Mouse (Mus musculus): Measurements from ENCODE around the gene Tbc1d10b.
A peak's percentile ranks its signal among the peaks of the same experiment; 100 is the strongest.
"Not testable (repeated sequence)": the region's sequence is repeated elsewhere in the genome, so short reads cannot be mapped to it uniquely, and the experiment has no call there.

Tbc1d10b gene

DNA sequence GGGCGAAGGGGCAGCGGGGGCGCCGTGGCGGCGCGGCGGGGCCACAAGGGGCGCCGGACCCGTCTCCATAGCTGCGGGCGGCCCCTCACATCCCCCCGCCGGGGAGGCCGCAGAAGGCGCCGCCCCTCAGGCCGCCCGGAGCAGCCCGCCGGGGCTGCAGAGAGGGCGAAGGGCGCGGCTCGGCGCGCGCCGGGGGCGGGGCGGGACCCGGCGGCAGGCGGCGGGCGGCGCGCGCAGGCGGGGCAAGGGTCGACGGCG, at the start of gene Tbc1d10b:
Gene Tbc1d10b (minus strand): TSS at position 174 of the 258 bp plus-strand sequence.
- DNase-seq (ENCODE audit: low spot score): no peak

DNA sequence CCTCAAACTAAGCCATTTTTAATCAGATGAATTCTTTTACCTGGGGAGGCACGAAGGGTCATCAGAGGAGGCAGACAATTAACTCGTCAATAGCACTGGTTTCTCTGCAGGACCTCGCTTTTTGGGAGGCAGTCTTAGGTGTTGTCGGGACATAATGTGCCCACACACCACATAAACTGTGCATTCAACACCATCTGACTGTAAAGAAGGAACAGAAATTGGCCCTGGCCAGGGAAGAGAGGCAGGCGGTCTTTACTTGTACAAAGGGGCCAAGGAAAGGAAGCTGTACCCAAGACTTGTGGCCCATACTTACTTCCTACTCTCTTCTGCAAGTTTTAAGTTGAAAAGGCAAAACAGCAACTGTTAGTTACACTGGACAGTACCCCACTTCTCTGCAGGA, 48.2 kb upstream of the Tbc1d10b start:
- DNase-seq (ENCODE audit: low spot score): no peak

DNA sequence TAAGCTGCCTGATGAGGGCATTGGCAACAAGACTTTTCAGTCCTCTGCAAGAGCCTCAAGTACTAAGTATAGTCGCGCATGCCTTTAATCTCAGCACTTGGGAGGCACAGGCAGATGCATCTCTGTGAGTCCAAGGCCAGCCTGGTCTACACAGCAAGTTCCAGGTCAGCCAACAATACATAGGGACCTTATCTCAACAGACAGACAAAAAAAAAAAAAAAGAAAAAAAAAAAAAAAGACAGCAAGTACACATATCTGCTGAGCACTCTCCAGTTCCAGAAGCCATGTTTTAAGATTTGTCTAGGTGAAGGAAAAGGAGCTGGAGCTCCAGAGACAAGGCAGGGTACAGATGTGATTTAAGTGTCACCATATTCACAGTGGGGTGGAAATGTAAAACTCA, 47.7 kb upstream of the Tbc1d10b start:
- DNase-seq (ENCODE audit: low spot score): no peak

DNA sequence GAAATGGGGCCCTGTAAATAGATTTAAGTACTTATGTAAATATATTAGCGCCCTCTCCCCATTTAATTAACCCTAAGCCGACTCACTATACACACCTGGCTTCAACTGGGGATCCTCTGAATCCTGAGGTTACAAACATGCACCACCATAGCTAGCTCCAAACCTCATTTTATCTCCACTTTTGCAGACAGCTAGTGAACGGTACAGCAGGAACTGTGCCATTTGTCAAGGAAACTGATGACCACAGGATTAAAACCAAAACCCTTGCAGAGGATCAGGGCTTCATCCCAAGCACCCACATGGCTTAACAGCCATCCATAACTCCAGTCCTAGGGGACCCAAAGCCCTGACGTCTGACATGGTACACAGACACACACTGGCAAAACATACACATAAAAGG, 46.7 kb upstream of the Tbc1d10b start:
- DNase-seq (ENCODE audit: low spot score): no peak

DNA sequence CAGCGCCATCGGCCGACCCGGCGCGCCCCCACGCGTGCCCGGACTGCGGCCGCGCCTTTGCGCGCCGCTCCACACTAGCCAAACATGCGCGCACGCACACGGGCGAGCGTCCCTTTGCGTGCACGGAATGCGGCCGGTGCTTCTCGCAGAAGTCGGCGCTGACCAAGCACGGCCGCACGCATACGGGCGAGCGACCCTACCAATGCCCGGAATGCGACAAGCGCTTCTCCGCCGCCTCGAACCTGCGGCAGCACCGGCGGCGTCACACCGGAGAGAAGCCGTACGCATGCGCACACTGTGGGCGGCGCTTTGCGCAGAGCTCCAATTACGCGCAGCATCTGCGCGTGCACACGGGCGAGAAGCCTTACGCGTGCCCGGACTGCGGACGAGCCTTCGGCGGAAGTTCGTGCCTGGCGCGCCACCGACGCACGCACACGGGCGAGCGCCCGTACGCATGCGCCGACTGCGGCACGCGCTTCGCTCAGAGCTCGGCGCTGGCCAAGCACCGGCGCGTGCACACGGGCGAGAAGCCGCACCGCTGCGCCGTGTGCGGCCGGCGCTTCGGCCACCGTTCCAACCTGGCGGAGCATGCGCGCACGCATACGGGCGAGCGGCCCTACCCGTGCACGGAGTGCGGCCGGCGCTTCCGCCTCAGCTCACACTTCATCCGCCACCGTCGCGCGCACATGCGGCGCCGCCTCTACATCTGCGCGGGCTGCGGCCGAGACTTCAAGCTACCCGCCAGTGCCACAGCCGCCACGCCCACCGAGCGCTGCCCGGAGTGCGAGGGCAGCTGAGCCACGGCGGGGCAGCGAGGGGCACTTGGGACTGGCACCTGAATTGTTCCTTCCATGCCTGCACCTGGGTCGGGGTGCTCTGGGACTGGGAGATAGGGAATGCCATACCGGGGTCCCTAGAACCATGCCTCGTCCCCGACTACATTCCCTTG, 45.8 kb upstream of the Tbc1d10b start:
- DNase-seq (ENCODE audit: low spot score): peak; percentile 89

DNA sequence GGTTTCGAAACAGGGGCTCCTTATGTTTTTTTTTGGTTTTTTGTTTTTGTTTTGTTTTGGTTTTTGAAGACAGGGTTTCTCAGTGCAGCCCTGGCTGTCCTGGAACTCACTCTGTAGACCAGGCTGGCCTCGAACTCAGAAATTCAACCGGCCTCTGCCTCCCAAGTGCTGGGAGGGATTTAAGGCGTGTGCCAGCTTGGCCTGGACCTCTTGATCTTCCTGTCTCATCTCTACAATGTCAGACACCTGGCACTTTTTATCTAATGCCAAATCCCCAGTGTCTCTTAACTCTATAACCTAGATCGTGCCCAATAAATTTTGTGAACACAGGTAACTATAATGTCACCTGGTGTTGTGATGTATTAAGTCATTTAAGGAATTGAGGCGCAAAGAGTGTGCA, 45.1 kb upstream of the Tbc1d10b start:
- DNase-seq (ENCODE audit: low spot score): no peak

DNA sequence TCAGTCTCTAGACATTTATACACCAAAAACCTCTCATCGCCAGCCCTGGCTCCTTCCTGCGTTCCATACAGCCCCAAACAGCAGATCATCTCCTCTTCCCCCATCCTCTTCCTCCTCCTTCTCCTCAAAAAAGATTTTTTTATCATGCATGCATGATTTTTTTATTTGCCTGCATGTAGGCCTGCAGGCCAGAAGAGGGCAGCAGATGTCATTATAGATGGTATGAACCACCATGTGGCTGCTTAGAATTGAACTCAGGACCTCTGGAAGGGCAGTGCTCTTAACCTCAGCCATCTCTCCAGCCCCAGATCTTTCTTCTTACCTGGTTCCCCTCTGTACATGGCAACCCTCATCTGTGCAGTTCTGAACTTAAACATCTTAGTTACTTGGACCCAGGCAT, 44.1 kb upstream of the Tbc1d10b start:
- DNase-seq (ENCODE audit: low spot score): no peak

DNA sequence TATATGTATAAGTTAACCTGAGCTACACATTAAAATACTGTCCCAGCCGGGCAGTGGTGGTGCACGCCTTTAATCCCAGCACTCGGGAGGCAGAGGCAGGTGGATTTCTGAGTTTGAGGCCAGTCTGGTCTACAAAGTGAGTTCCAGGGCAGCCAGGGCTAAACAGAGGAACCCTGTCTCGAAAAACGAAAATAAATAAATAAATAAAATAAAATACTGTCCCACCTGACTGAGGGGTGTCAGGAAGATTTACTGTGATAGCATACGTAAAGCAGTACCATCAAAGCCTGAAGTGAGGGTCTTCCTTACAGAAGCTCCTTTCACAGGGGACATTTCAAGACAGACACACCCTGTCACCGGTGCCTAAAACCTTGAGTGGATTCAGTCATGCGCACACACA, 42.2 kb upstream of the Tbc1d10b start:
- DNase-seq (ENCODE audit: low spot score): not testable (repeated sequence)

DNA sequence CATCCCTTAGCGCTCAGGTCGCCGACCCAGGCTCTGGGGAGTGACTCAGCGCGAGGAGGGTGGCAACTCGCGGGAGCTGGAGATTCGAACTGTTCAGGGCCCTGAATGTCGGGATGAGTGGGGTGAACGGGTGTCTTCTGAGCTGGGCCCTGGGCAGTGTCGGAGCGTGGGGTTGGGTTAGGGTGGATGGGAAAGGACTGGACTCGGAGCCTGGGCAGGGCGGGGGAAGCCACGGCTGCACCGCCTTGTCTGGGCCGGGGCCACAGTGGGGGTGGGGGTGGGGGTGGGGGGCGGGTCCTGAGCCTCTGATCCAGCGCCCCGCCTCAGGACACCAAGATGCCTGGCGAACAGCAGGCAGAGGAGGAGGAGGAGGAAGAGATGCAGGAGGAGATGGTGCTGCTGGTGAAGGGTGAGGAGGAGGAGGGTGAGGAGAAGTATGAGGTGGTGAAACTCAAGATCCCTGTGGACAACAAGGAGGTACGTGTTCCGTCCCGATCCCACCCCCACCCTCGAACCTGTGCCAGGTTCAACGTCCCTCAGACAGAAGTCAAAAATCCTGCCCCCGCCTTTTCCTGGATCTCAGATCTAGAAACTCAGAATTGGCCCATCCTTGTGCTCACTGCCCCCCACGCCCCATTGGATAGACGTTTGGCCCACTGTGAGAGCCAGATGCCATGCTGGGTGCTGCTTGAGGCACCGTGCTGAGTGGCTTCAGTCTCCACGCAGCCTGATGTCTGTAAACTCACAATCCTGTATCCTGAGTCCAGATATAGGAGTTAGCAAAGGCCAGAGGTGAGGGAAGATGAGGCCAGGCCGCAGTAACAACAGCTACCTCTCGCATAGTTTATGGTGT, 36.6 kb upstream of the Tbc1d10b start:
- no peak for DNase-seq (ENCODE audit: low spot score)

DNA sequence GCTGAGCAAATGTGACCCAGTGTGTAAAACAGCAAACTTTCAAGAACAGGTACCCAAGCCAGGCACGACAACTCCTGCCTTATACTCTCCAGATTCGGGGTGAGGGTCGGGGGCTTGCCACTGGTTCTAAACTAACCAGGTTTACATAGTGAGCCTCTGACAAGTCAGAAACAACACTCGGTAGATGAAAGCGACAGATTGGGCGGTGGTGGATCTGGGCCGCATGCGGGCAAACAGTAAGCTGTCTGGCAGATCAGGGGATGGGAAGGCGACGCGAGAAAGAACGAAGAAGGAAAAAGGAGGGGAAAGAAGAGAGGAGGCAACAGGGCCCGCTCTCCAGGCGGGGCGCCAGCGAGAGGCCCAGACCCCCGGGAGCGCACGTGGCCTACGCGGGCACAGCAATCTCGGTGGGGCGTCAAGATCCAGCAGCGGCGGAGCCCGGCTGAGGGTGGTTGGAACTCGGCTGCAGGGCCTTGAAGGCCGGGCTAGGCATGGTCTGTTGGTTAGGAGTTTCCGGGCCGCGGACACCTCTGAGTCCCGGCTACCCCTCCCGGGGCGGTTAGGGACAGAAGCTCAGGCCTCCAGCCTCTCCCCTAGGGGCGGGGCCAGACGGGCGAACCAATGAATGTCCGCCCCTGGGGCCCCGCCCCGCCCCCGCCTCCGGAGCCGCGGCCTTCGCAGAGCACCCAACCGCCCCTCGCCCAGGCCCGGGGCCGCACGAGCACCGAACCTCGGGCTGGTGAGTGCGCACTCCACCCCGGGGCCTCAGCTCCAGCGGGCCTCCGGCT, 35.8 kb upstream of the Tbc1d10b start, which contains the start of gene Zfp771:
Gene Zfp771 (plus strand): TSS at position 405 of the 788 bp plus-strand sequence.
- DNase-seq (ENCODE audit: low spot score): peak; percentile 88

DNA sequence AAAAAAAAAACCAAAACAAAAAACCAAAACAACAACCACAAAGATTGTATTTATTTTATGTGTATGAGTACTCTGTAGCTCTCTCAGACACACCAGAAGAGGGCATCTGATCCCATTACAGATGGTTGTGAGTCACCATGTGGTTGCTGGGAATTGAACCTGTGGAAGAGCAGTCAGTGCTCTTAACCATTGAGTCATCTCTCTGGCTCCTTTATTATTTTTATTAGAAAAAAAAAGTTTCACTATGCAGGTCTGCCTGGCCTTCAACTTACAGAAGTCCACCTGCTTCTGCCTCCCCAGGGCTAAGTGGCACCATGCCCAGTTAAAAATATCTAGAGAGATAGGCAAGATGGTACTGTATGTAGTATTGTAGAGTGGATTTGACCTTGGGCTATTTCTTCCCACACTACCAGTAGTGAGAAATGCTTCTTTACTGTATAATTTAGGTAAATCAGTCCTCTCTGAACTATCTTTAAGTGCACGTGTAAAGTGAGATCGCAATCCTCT, 35.1 kb upstream of the Tbc1d10b start:
- no peak for DNase-seq (ENCODE audit: low spot score)

DNA sequence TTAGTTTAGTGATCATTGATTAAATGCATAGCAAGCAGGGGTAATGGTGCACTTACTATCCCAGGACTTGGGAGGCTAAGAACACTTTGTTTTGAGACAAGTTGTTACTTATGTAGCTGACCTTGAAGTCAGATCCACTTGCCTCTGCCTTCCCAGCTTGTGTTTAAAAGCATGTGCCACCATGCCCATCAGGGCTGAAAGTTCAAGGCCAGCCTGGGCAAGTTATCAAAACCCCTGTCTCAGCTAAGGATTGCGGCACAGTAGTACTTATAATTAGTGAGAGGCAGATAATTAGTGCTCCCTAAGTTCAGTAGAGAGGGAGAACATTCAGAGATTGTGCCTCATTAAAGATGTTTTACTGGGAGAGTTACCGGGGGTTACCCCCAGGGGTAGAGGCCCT, 26.5 kb upstream of the Tbc1d10b start:
- no peak for DNase-seq (ENCODE audit: low spot score)

DNA sequence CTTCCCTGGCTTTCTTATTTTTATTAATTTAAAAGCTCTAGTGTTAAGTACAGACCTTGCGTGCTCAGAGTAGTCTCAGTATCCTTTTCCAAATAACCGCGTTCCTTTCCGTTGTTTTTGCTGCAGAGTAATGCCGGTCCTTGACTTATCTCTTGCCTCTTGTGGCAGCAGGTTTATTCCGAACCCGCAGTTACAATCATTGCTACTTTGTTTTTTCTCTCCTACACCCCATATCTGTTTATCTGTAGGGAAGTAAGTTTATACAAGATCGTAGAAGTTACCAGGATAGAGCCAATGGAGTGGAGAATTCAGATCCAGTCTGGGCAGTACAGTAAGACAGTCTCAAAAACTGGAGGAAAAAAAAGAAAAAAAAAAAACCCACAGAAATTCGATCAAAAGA, 25.5 kb upstream of the Tbc1d10b start:
- DNase-seq (ENCODE audit: low spot score): no peak

DNA sequence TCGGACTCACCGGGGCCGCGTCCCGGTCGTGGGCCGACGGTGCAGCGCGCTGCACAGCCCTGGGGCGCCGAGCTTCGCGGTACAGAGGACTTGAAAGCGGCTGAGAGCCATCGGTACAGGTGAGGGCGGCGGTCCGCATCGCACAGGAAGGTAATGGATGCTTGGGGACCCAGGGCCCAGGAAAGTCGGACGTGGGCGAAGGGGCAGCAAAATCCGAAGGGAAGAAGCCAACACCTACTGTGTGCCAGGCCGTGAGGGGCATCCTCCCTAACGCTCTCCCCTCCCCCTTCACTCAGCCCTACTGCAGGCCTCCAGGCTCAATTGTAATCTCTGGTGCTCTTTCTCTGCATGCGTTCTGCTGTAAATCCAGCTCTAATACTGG, 25.1 kb upstream of the Tbc1d10b start:
- no peak for DNase-seq (ENCODE audit: low spot score)

DNA sequence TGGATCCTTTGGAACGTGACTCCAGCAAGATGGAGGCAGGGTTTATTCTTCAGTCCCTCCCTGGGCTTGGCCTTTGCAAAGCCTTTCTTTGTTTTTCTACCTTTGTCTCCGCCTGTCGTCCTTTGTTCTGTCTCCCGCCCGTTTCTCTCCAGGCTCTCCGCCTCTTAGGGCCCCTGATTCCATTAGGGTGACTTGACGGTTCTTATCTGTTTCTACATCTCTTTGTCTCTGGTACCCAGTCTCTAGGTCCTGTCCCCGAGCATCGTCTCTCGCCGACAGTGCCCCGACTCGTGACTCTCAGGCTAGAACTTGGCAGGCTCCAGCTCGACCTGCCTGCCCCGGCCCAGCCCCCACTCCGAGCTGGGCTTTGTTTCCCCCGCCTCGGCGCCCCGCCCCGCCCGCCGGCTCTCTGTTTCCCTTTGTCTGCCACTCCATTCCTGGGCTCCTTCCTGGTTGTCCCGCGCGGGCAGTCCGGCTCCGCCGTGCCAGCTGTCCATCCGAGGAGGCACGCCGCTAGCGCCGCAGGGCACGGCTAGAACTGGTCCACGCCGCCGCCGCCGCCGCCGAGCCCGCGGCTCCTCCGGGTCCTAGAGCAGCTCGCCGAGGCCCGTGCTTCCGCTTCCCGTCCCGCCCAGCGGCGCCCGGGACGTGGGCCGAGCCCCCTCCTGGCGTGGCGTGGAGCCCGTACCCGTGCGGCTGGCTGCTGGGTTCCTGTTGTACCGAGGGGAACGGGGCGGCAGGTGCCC, 24.5 kb upstream of the Tbc1d10b start, which contains the start of the genes Zfp553 and Sept1:
Gene Zfp553 (plus strand): TSS at position 440 of the 746 bp plus-strand sequence.
Gene Sept1 (minus strand): TSS at position 509 of the 746 bp plus-strand sequence.
- DNase-seq (ENCODE audit: low spot score): peak; percentile 80

DNA sequence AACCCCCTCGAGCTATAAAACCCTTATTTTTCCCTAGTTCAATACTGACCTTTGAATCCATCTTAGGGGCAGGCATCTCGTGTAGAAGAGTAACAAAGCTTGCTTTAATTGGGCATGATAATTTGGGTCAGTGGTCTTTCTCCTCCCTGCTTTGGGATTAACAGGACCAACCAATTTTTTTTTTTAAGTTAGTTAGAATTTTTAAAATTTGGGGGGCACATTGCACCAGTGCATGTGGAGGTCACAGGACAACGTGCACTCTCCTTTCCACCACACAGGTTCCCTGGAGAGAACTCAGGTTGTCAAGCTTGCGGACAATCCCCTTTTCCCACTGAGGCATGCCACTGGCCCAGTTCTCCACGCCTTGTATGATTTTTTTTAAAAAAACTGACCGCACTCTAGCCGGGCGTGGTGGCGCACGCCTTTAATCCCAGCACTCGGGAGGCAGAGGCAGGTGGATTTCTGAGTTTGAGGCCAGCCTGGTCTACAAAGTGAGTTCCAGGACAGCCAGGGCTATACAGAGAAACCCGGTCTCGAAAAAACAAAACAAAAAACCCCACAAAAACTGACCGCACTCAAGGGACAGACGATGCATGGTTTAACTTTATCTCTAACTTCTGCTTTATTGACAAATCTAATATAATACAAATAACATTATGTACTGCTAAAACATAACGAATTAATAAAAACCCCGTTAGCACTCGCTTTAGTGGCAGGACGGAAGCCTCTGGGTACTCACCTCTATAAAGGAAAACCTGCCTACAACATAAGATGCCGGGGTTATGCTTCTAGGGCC, 23.8 kb upstream of the Tbc1d10b start:
- DNase-seq (ENCODE audit: low spot score): no peak

DNA sequence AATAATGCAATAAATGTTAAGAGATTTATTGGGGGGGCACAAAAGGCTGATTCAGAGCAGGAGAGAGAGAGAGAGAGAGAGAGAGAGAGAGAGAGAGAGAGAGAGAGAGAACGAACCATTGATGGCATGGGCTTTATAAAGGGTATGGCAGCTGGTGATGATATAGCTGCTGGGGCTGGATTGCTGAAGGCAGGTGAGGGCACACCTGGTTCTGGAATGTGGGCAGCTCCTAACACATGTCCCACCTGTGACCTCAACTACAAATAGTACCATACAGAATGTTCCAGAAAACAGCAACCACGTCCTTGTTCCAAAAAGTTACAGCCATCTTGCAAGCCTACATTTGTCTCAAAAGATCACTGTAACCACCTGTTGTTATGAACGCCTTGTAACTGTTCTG, 23.1 kb upstream of the Tbc1d10b start:
- no peak for DNase-seq (ENCODE audit: low spot score)

DNA sequence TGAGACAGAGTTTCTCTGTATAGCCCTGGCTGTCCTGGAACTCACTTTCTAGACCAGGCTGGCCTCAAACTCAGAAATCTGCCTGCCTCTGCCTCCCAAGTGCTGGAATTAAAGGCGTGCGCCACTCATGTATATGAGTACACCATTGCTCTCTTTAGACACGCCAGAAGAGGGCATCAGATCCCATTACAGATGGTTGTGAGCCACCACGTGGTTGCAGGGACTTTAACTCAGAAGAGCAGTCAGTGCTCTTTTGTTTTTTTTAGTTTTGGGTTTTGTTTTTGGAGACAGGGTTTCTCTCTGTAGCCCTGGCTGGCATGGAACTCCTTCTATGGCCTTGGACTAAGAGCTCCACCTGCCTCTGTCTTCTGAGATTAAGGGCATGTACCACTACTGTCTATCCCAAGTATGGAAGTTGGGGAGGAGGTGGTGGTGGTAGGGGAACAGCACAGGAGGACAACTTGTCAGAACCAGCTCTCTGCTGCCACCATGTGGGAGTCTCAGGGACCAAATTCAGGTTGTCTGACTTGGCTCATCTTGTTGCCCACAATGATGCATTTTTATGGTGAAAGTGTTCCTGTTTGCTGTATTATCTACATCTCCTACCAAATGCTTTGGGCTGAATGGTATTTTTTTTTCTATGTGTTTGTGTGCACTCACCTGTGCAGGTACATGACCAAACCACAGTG, 20.5 kb upstream of the Tbc1d10b start:
- DNase-seq (ENCODE audit: low spot score): peak; percentile 80

DNA sequence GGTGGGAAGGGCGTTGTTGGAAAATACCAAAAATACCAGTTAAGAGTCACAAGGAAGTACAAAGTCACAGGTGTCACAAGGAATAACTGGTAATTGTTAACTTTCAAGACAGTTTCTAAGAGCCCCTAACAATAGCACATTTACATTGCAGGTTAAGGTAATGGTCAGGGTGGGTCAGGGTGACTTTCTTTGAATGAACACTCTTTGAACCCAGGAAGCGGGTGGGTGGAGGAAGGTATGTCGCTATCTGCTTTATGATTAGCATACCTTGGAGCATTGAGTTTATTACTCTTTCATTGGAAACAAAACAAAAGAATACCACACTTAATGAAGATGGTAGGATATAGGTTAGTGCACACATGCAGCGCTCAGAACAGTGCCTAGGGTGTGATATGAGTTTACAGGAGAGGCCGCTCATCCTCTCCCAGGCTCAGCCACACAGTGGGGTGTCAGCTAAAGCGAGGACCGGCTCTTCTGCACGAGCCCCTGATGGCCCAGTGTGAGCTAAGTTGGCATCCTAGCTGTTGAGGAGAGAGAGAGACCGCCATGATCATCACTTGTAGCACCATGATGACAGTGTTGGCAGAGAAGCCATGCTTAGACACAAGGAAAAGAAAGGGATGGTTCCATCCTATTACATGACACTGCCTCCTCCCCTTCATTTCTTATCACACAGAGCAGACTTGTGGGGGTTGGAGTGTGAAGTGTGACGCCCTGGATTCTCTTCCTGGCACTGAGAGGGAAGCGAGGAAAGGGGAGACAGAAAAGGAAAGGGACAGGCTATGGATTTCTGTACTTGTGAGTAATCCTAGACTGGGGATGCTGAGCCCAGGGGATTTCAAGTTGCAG, 17.1 kb upstream of the Tbc1d10b start:
- peak; percentile 52 for DNase-seq (ENCODE audit: low spot score)
